Mouse (Mus musculus) CH12.LX (cell line): Measurements from ENCODE around the gene Nynrin. TPM values are rescaled to one million over a fixed set of nuclear protein-coding genes. Genes with fewer than 3 reads are reported as not detected.
A peak's percentile ranks its signal among the peaks of the same experiment; 100 is the strongest.

Experiments
- DNase-seq: peaks from one replicate; pipeline ENCODE4 v3.0.0-alpha.2; 2013; ENCODE audit errors: extremely low read depth
- H3K27ac ChIP-seq: 2 replicates; pipeline ENCODE4 v1.5.1; 2012; ENCODE audit warnings: low read depth, mild to moderate bottlenecking, control low read depth, moderate library complexity; ENCODE audit not compliant: insufficient read depth
- H3K27me3 ChIP-seq: replicated peaks from 2 replicates; pipeline ENCODE3; 2012; ENCODE audit warnings: inconsistent platforms
- H3K36me3 ChIP-seq, 2 experiments: replicated peaks in 1 of 2; 2 replicates each; pipeline versions ENCODE3 to v1.6.1; 2012; ENCODE audit warnings: inconsistent platforms in 1 of 2, low read length in 1 of 2, mild to moderate bottlenecking in 1 of 2, mixed read lengths in 1 of 2, moderate library complexity in 1 of 2; ENCODE audit not compliant: control insufficient read depth in 1 of 2, insufficient read depth in 1 of 2
- H3K4me1 ChIP-seq, 2 experiments: 2 replicates each; pipeline ENCODE4 v1.6.1; 2012; ENCODE audit warnings: inconsistent platforms in 1 of 2, moderate library complexity in 1 of 2; ENCODE audit not compliant: insufficient read depth in 2 of 2, control insufficient read depth in 1 of 2
- H3K4me2 ChIP-seq: 2 replicates; pipeline ENCODE4 v1.6.1; 2012; ENCODE audit warnings: low read depth, mild to moderate bottlenecking, control low read depth; ENCODE audit not compliant: poor library complexity, insufficient read depth, severe bottlenecking
- H3K4me3 ChIP-seq, 3 experiments: fragments of 150-350 bp in 1 of 3; sonication (generic) in 1 of 3; replicated peaks in 1 of 3; 2 replicates each; pipeline versions ENCODE3 to v1.5.1; 2011 to 2012; ENCODE audit warnings: low read depth in 2 of 3, low read length in 2 of 3, mild to moderate bottlenecking in 2 of 3, moderate library complexity in 2 of 3, control low read depth in 1 of 3, improper control_type of control experiment in 1 of 3, inconsistent platforms in 1 of 3, mixed read lengths in 1 of 3; ENCODE audit not compliant: poor library complexity in 1 of 3
- H3K79me2 ChIP-seq: replicated peaks from 2 replicates; pipeline ENCODE4 v1.6.1; 2012; ENCODE audit warnings: mild to moderate bottlenecking, moderate library complexity; ENCODE audit not compliant: control insufficient read depth, poor library complexity, insufficient read depth, severe bottlenecking; ENCODE audit errors: extremely low read depth
- H3K9ac ChIP-seq: 2 replicates; pipeline ENCODE4 v1.6.1; 2012; ENCODE audit warnings: low read depth, mild to moderate bottlenecking, control low read depth, moderate library complexity; ENCODE audit not compliant: insufficient read depth
- H3K9me3 ChIP-seq: replicated peaks from 2 replicates; pipeline ENCODE3; 2012; ENCODE audit warnings: low read length, inconsistent platforms, mixed read lengths
- CTCF ChIP-seq, 2 experiments: IDR thresholded peaks in 1 of 2; conservative IDR thresholded peaks in 1 of 2; 2 replicates each; pipeline ENCODE4 v1.5.1; 2011 to 2012; ENCODE audit warnings: low read depth in 2 of 2, low read length in 2 of 2, improper control_type of control experiment in 1 of 2, inconsistent platforms in 1 of 2, mild to moderate bottlenecking in 1 of 2, moderate library complexity in 1 of 2
- E2F4 ChIP-seq: IDR thresholded peaks from 2 replicates; pipeline ENCODE4 v1.6.1; 2011; ENCODE audit warnings: low read depth, low read length, improper control_type of control experiment; ENCODE audit not compliant: insufficient replicate concordance
- ETS1 ChIP-seq: conservative IDR thresholded peaks from 2 replicates; pipeline ENCODE4 v1.6.1; 2012; ENCODE audit warnings: low read depth, mild to moderate bottlenecking, inconsistent platforms, low read length, improper control_type of control experiment, moderate library complexity
- IRF4 ChIP-seq: IDR thresholded peaks from 2 replicates; pipeline ENCODE4 v1.6.1; 2014; ENCODE audit warnings: low read depth, mild to moderate bottlenecking, inconsistent platforms, low read length, improper control_type of control experiment
- MXI1 ChIP-seq: IDR thresholded peaks from 2 replicates; pipeline ENCODE4 v1.6.1; 2011; ENCODE audit warnings: mild to moderate bottlenecking, low read depth, low read length, improper control_type of control experiment
- MYC ChIP-seq: IDR thresholded peaks from 2 replicates; pipeline ENCODE4 v1.6.1; 2011; ENCODE audit warnings: low read depth, mild to moderate bottlenecking, improper control_type of control experiment, low read length
- NELFE ChIP-seq: IDR thresholded peaks from 2 replicates; pipeline ENCODE4 v1.6.1; 2011; ENCODE audit warnings: low read depth, low read length, improper control_type of control experiment
- POLR2AphosphoS2 ChIP-seq: IDR thresholded peaks from 2 replicates; pipeline ENCODE4 v1.6.1; 2011; ENCODE audit warnings: low read depth, low read length, improper control_type of control experiment
- RAD21 ChIP-seq: IDR thresholded peaks from 2 replicates; pipeline ENCODE4 v1.6.1; 2011; ENCODE audit warnings: low read depth, mild to moderate bottlenecking, low read length, improper control_type of control experiment, moderate library complexity
- SMC3 ChIP-seq: IDR thresholded peaks from 2 replicates; pipeline ENCODE4 v1.6.1; 2011; ENCODE audit warnings: low read depth, low read length, improper control_type of control experiment
- UBTF ChIP-seq: IDR thresholded peaks from 2 replicates; pipeline ENCODE4 v1.6.1; 2012; ENCODE audit warnings: low read depth, mild to moderate bottlenecking, inconsistent platforms, low read length, improper control_type of control experiment, moderate library complexity
- ZC3H11A ChIP-seq: IDR thresholded peaks from 2 replicates; pipeline ENCODE4 v1.6.1; 2012; ENCODE audit warnings: low read depth, mild to moderate bottlenecking, inconsistent platforms, low read length, improper control_type of control experiment
- dilution Hi-C: fragments of 300-500 bp; cut with MboI; formaldehyde crosslinking; loops from 2 replicates; pipeline ENCODE4 v1.14.3; 2020; ENCODE audit warnings: low sequenced_read_pairs; ENCODE audit not compliant: extremely low pct_unique_long_range_greater_than_20kb, extremely low pct_ligation_motif_present
- in situ Hi-C: fragments of 300-500 bp; cut with MboI; formaldehyde crosslinking; loops from 3 replicates; pipeline ENCODE4 v1.14.3; 2019; ENCODE audit warnings: low sequenced_read_pairs, low pct_ligation_motif_present, low pct_unique_long_range_greater_than_20kb, mixed read lengths
- polyA plus RNA-seq: library from polyadenylated mRNA; unstranded; fragments of >175 nt; gene quantifications from 2 replicates; pipeline ENCODE4 v1.2.1, GENCODE M21; 2012; ENCODE audit warnings: low read depth; ENCODE audit not compliant: insufficient read length
- total RNA-seq, 2 experiments: library from RNA; depleted of rRNA; stranded (reverse); fragments of 300-350 nt in 1 of 2; fragments of >200 nt in 1 of 2; gene quantifications; 2 replicates each; pipeline ENCODE4 v1.2.3; 2012 to 2014

The Nynrin gene
- total and polyA plus RNA-seq, 3 experiments, result under 0.01 to 0.10 TPM; not detected in 1

DNA sequence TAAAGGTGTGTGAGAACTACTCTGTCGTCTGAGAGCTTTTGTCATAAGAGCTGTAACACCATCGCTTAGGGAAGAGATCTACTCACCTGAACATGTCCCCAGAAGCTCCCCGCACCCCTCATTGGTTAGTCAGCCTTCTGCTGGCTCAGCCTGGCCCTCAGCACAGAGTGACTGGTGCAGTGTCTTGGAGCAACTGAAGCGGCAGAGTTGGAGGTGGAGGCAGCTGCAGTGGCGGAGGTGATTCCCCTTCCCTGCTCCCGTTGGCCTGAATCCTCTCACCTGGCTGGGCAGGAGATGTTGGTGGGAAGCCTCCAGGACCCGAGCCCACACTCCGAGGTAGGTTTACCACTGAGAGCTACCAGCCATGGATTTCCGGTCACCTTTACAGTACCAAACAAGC, 33.2 kb upstream of the Nynrin start:
- Histone ChIP-seq H3K9ac (no peak overlapping the region), H3K4me1 (no peaks in the 10 kb centered on the region), H3K36me3 (no peaks in the 10 kb centered on the region), H3K9me3 (no peaks in the 10 kb centered on the region), H3K27me3 (peaks cover 7% of the 10 kb centered on the region), H3K4me2 (no peak overlapping the region), H3K27ac (no peak overlapping the region), H3K79me2 (no peaks in the 10 kb centered on the region), H3K4me3 (no peak overlapping the region)
- in situ Hi-C loops (loop anchor here (5.0 kb wide), 1 partner anchor 42 kb away; no protein-coding TSS in a partner anchor), dilution Hi-C loops (no loop called here)
- no peak for TF ChIP-seq MXI1
- DNase-seq, result no peak

GRCm38 (mm10) chr14:55822435-55822990, 31.3 kb upstream of the Nynrin start:
- Histone ChIP-seq H3K9me3 (no peaks in the 10 kb centered on the region), H3K79me2 (no peaks in the 10 kb centered on the region), H3K36me3 (no peaks in the 10 kb centered on the region), H3K9ac (no peak overlapping the region), H3K4me3 (no peak overlapping the region), H3K27ac (no peak overlapping the region), H3K4me2 (no peak overlapping the region), H3K4me1 (peaks cover 0 to 4% of the 10 kb centered on the region in 2 experiments; a peak in 1 of 4 replicates), H3K27me3 (peaks cover 10% of the 10 kb centered on the region)
- DNase-seq, result peak; percentile 79
- dilution Hi-C loops (no loop called here), in situ Hi-C loops (loop anchor here (5.0 kb wide), 1 partner anchor 40 kb away; no protein-coding TSS in a partner anchor)
- TF ChIP-seq UBTF (no peak), E2F4 (no peak), NELFE (peak; percentile 67; the same call in 1 of the 2 replicates), MYC (0 out of 2 replicates have a peak, but pooled peaks have one; percentile 38), ETS1 (no peak), RAD21 (peak; percentile 79), CTCF (conservative IDR thresholded peaks at IDR 0.05 in 1 of 2, IDR thresholded peaks at IDR 0.05 in 1 of 2; ENCODE audit: low read depth in 2 of 2, low read length in 2 of 2) (peak; percentile 72 to 99), POLR2AphosphoS2 (no peak), IRF4 (0 out of 2 replicates have a peak, but pooled peaks have one; percentile 12), ZC3H11A (peak; percentile 56; the same call in 1 of the 2 replicates), SMC3 (peak; percentile 97)
